Mouse (Mus musculus) thymus, adult 2 months (tissue): ENCODE measurements at regions not wholly inside any gene's neighbourhood (a gene's known extent, or its start where the extent isn't known, plus 50 kb on each side); places are given as distances from the start of the nearest gene placed in this dataset.

ENCODE experiments used
- CTCF ChIP-seq: fragments of 200-500 bp; IDR thresholded peaks from 2 replicates; pipeline ENCODE4 v1.5.1; 2012; ENCODE audit warnings: mild to moderate bottlenecking, control low read depth, low read length, moderate library complexity, borderline replicate concordance; ENCODE audit not compliant: control insufficient read depth, poor library complexity, insufficient read depth; ENCODE audit errors: extremely low read depth
- POLR2A ChIP-seq: fragments of 200-500 bp; IDR thresholded peaks from 2 replicates; pipeline ENCODE4 v1.6.1; 2012; ENCODE audit warnings: mild to moderate bottlenecking, low read length, control low read depth, moderate library complexity; ENCODE audit not compliant: control insufficient read depth, poor library complexity, insufficient read depth; ENCODE audit errors: extremely low read depth

- TF ChIP-seq CTCF, result no peak
- TF ChIP-seq POLR2A, result no peak
Observed at GRCm38 (mm10) chr17:4382716-4383115, 611.4 kb upstream of the Arid1b start.
